Mouse (Mus musculus): ENCODE results near the gene Ints1. TPM values are rescaled to one million over a fixed set of nuclear protein-coding genes. Genes with fewer than 3 reads are reported as not detected.

The Ints1 gene
- 24.3 and 27.1 TPM in 2 replicates for polyA plus RNA-seq (2015; fragmentation: Nextera tagmentation; extraction: Ambion mirVana)

DNA sequence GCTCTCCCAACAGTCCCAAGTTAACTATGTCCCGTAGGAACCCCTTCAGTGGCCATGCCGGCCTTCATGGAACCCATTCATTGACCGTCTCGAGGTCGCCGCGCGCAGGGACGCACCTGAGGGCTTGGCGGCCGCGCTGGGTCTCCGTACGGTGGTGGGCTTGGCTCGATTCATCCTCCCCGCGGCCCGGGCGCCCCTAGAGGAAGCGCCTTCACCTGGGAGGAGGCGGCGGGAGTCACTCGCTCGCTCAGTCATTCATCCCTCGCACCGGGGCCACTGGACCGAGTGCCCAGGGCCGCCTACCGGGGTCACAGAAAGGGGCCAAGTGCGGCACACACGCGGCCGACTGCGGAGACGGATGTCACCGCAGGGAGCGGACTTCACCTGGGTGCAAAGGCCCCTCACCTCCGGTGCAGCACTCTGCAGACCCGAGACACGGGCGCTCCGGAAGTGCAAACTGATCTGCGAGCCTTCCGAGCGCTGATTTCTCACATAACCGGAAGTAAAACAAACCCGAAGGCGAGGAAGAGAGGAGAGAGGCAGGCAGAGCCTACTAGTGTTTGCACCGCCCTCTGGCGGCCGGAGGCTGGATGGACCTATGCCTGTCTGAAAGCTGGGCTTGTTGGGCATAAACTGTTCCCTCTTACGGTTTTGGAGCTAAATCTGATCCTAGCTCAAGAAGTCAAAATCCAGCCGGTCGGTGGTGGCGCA, at the start of gene Ints1:
Ints1 (minus strand) TSS at position 459 of the 711 bp plus-strand sequence.
- Histone ChIP-seq H3K36me3 (peaks cover 36% of the 10 kb centered on the region), H3K4me3 (peak within 1 kb of the TSS; percentile 98), H3K9ac (peak within 1 kb of the TSS; percentile 93), H3K27me3 (no peaks in the 10 kb centered on the region), H3K9me3 (no peaks in the 10 kb centered on the region), H3K4me1 (replicated peaks) (peaks cover 13% of the 10 kb centered on the region), H3K4me2 (peak within 1 kb of the TSS; percentile 95), H3K27ac (replicated peaks) (peak within 1 kb of the TSS; percentile 72)
- ATAC-seq (ENCODE audit: low read depth), result peak; percentile 93
- WGBS, result under 1% methylated on average over 55 of the region's 55 CpGs

DNA sequence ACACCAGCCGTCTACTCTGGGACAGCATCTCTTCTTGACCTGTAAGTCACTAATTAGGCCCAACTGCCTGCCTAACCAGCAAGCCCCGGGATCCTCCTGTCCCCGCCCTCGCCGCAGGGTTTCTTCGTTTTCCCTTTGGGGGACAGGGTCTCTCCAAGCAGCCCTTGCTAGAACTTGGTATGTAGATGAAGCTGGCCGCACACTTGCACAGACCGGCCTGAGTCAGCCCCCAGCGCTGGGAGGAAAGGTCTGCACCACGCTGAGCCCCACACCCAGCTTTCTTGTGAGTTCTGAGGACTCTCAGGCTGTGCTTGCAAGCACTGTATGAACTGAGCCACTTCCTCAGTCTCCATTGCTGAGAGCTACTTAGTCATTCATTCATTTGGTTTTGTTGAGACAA, 49.1 kb upstream of the Ints1 start:
- H3K36me3 ChIP-seq, result peaks cover 27% of the 10 kb centered on the region
- no peaks in the 10 kb centered on the region for H3K9me3 ChIP-seq
- H3K4me2 ChIP-seq, result no peak overlapping the region
- 93% methylated on average over 10 of the region's 10 CpGs for WGBS
- no peaks in the 10 kb centered on the region for H3K27me3 ChIP-seq
- no peak overlapping the region for H3K9ac ChIP-seq
- ATAC-seq (ENCODE audit: low read depth), result no peak
- H3K4me1 ChIP-seq (replicated peaks), result peaks cover 19% of the 10 kb centered on the region
- no peak overlapping the region for H3K4me3 ChIP-seq
- H3K27ac ChIP-seq (replicated peaks), result no peak overlapping the region

GRCm38 (mm10) chr5:139821466-139822459, 46.3 kb upstream of the Ints1 start:
- Histone ChIP-seq H3K27me3 (no peaks in the 10 kb centered on the region), H3K9ac (0 out of 2 replicates have a peak overlapping the region, but pooled peaks have one; percentile 19), H3K27ac (replicated peaks) (no peak overlapping the region; the same call in 1 of the 2 replicates), H3K36me3 (peaks cover 32% of the 10 kb centered on the region), H3K9me3 (no peaks in the 10 kb centered on the region), H3K4me3 (no peak overlapping the region), H3K4me2 (no peak overlapping the region), H3K4me1 (replicated peaks) (peaks cover 19% of the 10 kb centered on the region)
- no peak for ATAC-seq (ENCODE audit: low read depth)
- WGBS, result 77% methylated on average over 12 of the region's 12 CpGs

DNA sequence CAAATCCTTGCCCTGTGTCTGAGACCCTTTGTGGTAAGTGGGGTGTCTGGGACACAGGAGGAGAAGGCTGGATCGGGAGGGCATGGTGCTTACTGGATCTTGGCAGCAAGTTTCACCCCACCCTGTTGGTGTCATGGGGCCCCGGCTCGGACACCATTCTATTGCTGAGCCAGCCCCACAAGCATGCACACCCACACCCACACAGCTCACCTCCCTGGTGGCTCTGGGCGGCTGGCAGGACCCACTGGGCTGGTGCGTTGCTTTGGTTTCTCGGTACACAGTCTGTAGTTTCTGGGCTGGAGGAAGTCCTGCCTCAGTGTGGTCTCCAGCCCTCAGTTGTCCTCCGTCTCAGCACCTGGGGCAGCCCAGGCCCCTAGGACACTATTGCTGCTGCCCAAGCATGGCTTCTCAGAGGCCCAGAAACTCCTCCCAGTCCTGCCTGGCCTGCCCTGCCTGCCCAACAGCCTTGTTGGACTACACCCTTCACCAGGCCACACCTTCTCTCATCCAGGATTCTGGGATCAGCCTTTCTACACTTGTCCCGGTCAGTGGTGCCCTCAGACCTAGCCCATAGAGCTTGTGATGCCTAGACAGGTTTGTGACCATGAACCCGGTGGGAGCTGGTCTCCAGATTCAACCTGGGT, 44.2 kb upstream of the Ints1 start, which contains the start of gene Tmem184a:
Tmem184a (minus strand) TSS at position 380 of the 644 bp plus-strand sequence.
- Histone ChIP-seq H3K4me1 (replicated peaks) (peaks cover 7% of the 10 kb centered on the region; the same call in 1 of the 2 replicates), H3K9ac (no peak within 1 kb of the TSS), H3K27me3 (peaks cover 15% of the 10 kb centered on the region), H3K9me3 (no peaks in the 10 kb centered on the region), H3K36me3 (peaks cover 32% of the 10 kb centered on the region), H3K27ac (replicated peaks) (no peak within 1 kb of the TSS), H3K4me2 (no peak within 1 kb of the TSS), H3K4me3 (no peak within 1 kb of the TSS)
- 88% methylated on average over 9 of the region's 9 CpGs for WGBS
- no peak for ATAC-seq (ENCODE audit: low read depth)

DNA sequence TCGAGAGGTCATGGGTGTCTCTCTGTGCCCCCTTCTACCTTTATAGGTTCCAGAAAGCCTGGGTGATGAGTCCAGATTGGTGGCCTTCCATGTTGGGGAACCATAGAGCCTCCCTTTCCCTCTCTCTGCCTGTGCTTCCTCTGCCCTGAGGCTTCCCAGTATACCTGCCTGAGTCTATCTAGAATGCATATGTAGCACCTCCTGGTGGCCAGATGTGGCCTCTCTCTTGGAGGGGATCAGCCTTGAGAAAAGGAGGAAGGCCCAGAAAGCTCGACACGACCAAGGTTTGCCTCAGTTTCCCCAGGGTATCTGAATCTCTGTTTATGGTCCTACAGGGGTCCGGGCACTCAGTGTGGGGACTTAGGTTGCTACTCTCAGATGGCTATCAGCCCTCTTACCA, 43.3 kb upstream of the Ints1 start:
- Histone ChIP-seq H3K9ac (no peak overlapping the region), H3K4me3 (no peak overlapping the region), H3K27me3 (peaks cover 23% of the 10 kb centered on the region), H3K4me2 (no peak overlapping the region), H3K36me3 (peaks cover 30% of the 10 kb centered on the region), H3K9me3 (no peaks in the 10 kb centered on the region), H3K4me1 (replicated peaks) (peaks cover 7% of the 10 kb centered on the region; the same call in 1 of the 2 replicates), H3K27ac (replicated peaks) (no peak overlapping the region)
- WGBS, result 49% methylated on average over 4 of the region's 4 CpGs
- ATAC-seq (ENCODE audit: low read depth), result no peak

DNA sequence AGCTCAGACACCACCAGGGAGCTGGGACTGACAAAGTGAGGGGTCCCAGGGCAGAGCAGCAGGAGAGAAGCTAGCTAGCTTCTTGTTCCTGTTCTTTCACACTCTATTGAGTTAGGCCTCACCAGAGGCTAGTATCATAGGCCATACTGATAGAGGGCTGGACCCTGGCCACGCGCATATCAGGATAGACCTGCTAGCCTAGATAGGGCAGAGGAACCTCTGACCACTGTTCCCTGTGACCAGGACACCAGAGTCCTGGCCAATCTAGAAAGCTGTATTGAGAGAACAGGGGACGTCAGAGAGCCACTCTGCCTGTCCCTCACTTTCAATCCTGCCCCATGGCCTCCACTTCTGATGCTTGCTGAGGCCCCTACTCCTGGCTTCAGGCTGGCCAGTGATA, 42.6 kb upstream of the Ints1 start:
- no peaks in the 10 kb centered on the region for H3K9me3 ChIP-seq
- peaks cover 7% of the 10 kb centered on the region; the same call in 1 of the 2 replicates for H3K4me1 ChIP-seq (replicated peaks)
- no peak overlapping the region for H3K27ac ChIP-seq (replicated peaks)
- H3K9ac ChIP-seq, result no peak overlapping the region
- ATAC-seq (ENCODE audit: low read depth), result no peak
- peaks cover 30% of the 10 kb centered on the region for H3K27me3 ChIP-seq
- H3K36me3 ChIP-seq, result peaks cover 23% of the 10 kb centered on the region
- H3K4me2 ChIP-seq, result no peak overlapping the region
- 82% methylated on average over 3 of the region's 3 CpGs for WGBS
- no peak overlapping the region for H3K4me3 ChIP-seq

DNA sequence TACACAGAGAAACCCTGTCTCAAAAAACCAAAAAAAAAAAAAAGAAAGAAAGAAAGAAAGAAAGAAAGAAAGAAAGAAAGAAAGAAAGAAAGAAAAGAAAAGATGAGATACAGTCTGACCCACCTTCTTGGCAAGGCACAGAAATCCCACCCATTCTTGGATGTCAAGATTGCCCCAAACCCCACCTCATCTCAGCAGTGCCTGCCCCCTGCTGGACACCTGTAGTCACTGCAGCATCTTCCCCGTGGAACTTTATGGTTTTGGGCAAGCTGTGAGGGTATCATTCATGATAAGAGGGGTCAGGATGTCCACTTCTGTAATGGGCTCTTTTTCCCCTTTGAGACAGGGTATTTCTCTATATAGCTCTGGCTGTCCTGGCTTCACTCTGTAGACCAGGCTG, 41.8 kb upstream of the Ints1 start:
- peaks cover 36% of the 10 kb centered on the region for H3K27me3 ChIP-seq
- no peak overlapping the region for H3K4me2 ChIP-seq
- ATAC-seq (ENCODE audit: low read depth), result no peak
- 10% methylated on average over 1 of the region's 1 CpGs for WGBS
- H3K9me3 ChIP-seq, result no peaks in the 10 kb centered on the region
- peaks cover 5% of the 10 kb centered on the region; the same call in 1 of the 2 replicates for H3K4me1 ChIP-seq (replicated peaks)
- no peak overlapping the region for H3K27ac ChIP-seq (replicated peaks)
- H3K9ac ChIP-seq, result no peak overlapping the region
- peaks cover 15% of the 10 kb centered on the region for H3K36me3 ChIP-seq
- H3K4me3 ChIP-seq, result no peak overlapping the region

- ATAC-seq (ENCODE audit: low read depth), result no peak
- H3K27me3 ChIP-seq, result peaks cover 40% of the 10 kb centered on the region
- H3K36me3 ChIP-seq, result peaks cover 7% of the 10 kb centered on the region
- no peaks in the 10 kb centered on the region for H3K4me1 ChIP-seq (replicated peaks)
- no peak overlapping the region for H3K27ac ChIP-seq (replicated peaks)
- H3K4me2 ChIP-seq, result no peak overlapping the region
- no peaks in the 10 kb centered on the region for H3K9me3 ChIP-seq
- no peak overlapping the region for H3K4me3 ChIP-seq
- H3K9ac ChIP-seq, result no peak overlapping the region
Measured at GRCm38 (mm10) chr5:139816445-139816844, 41.0 kb upstream of the Ints1 start.

- Histone ChIP-seq H3K36me3 (peaks cover 6% of the 10 kb centered on the region; the same call in 1 of the 2 replicates), H3K4me3 (no peak overlapping the region), H3K27ac (replicated peaks) (no peak overlapping the region), H3K27me3 (peaks cover 40% of the 10 kb centered on the region), H3K9me3 (no peaks in the 10 kb centered on the region), H3K4me1 (replicated peaks) (no peaks in the 10 kb centered on the region), H3K4me2 (no peak overlapping the region), H3K9ac (no peak overlapping the region)
- 79% methylated on average over 6 of the region's 6 CpGs for WGBS
- no peak for ATAC-seq (ENCODE audit: low read depth)
Measured at GRCm38 (mm10) chr5:139815964-139816363, 40.5 kb upstream of the Ints1 start.

DNA sequence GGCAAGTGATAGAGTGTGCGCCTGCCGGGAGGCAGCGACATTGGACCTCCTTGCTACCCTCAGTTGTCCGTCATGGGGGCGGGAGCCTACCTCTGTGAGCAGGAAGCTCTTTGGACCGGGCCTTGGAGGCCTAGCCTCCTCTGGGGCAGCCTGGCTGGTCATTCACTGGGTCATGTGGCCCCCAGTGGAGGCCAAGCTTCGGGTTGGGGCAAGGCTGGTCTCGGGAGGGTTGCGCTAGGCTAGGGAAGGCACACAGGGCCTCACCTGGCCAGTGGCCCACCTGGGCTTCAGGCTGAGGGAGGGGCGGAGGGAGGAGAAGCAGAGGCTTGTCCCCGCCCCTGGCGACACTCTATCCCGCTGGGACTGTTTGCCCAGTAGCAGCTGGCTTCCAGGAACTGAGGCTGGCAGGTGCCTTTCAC, 38.5 kb upstream of the Ints1 start:
- Histone ChIP-seq H3K36me3 (no peaks in the 10 kb centered on the region), H3K4me3 (no peak overlapping the region), H3K9me3 (no peaks in the 10 kb centered on the region), H3K27me3 (peaks cover 40% of the 10 kb centered on the region), H3K4me1 (replicated peaks) (no peaks in the 10 kb centered on the region), H3K27ac (replicated peaks) (no peak overlapping the region), H3K4me2 (no peak overlapping the region), H3K9ac (no peak overlapping the region)
- 12% methylated on average over 9 of the region's 13 CpGs for WGBS
- ATAC-seq (ENCODE audit: low read depth), result no peak

DNA sequence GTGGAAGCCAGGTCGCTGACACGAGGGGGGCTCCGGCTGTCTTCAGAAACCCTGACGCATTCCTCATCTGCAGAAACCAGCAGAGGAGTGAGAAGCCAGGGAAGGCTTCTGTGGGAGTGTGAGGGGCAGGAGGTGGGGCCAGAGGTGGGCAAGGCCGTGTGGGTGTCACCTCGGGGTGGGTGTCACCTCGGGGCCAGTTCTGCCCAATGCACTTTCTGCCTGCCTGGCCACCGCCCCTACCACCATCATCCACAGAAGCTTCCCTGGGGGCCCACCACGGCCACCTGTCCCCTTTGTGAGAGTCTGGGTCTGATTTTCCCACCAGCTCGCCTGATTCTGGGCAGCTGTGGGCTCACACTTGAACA, 37.6 kb upstream of the Ints1 start:
- H3K4me1 ChIP-seq (replicated peaks), result no peaks in the 10 kb centered on the region
- no peak for ATAC-seq (ENCODE audit: low read depth)
- 37% methylated on average over 10 of the region's 10 CpGs for WGBS

More for the DNA sequence above, 37.6 kb upstream of the Ints1 start:
- Histone ChIP-seq H3K27me3 (peaks cover 40% of the 10 kb centered on the region), H3K9ac (no peak overlapping the region), H3K27ac (replicated peaks) (no peak overlapping the region), H3K4me3 (no peak overlapping the region), H3K36me3 (no peaks in the 10 kb centered on the region), H3K4me2 (no peak overlapping the region), H3K9me3 (no peaks in the 10 kb centered on the region)

Measured in neural tube, embryonic 13.5 days (tissue).